In the genomic region with DNA sequence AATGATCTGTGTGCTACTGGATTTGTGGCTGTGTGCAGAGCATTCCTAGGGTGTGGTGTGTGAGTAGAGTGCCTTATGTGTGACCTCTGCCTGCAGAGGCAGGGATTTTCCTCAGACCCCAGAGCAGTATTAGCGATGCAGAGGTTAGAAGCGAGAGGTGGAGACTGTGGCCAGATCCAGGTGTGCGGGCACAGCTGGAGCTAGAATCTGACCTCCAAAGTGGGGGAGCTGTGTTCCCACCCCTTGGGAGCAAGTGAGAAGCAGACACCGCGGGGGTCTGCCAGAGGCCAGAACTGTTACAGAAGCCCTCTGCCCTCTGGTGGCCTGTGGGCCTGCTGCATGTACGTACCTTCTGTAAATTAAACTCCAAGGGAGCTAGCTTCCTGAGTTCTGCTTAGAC, we compare ENCODE assay signal across 8 mouse cellular contexts. TPM values are rescaled to one million over a fixed set of nuclear protein-coding genes. Genes with fewer than 3 reads are reported as not detected.
DNase-seq lines count a peak whose midpoint lies in the region; ATAC-seq and TF ChIP-seq lines count a peak whose summit lies in the region.

No protein-coding gene starts in this region.

- no peaks in the 10 kb centered on the region for H3K36me3 ChIP-seq in small intestine, adult 2 months (ENCODE audit: control insufficient read depth, insufficient read depth, low read length)

- peak; percentile 24 for TF ChIP-seq CTCF in left cerebral cortex, adult 2 months (IDR thresholded peaks at IDR 0.05)
- peak; percentile 55 for TF ChIP-seq CTCF in embryonic fibroblast, embryonic 13.5 days (IDR thresholded peaks at IDR 0.05; ENCODE audit: borderline replicate concordance, insufficient read depth, low read length)
- peak; percentile 23; the same call in 1 of the 2 replicates for TF ChIP-seq CTCF in small intestine, adult 2 months (IDR thresholded peaks at IDR 0.05; ENCODE audit: extremely low read depth, insufficient read length, insufficient replicate concordance, low read depth, low read length)

- TF ChIP-seq POLR2A in embryonic fibroblast, embryonic 13.5 days (IDR thresholded peaks at IDR 0.05; ENCODE audit: low read depth, low read length), result no peak
- no peak for TF ChIP-seq POLR2A in small intestine, adult 2 months (IDR thresholded peaks at IDR 0.05; ENCODE audit: low read depth, low read length)

- peak; percentile 69 for DNase-seq in CD4-positive, CD25-positive, alpha-beta regulatory T cell, adult 2 months (ENCODE audit: low read depth, low spot score)
- DNase-seq in left cerebral cortex, adult 2 months (ENCODE audit: extremely low spot score in 1 of 2, low spot score in 2 of 2), result no peak
- no peak for DNase-seq in left cerebral cortex, postnatal 36 days (ENCODE audit: low spot score in 2 of 2)
- no peak for DNase-seq in Muller cell, postnatal 12 days (ENCODE audit: inconsistent ontology term)
- DNase-seq in right cerebral cortex, postnatal 25 days, result no peak

- no peak for ATAC-seq in CD4-positive, CD25-positive, alpha-beta regulatory T cell, adult 4 months

- intact Hi-C loops in left cerebral cortex, adult 2 months (cut with DNase I), result no loop called here
- intact Hi-C loops in left cerebral cortex, postnatal 36 days (cut with DNase I), result no loop called here

- H3K27me3 ChIP-seq in small intestine, adult 2 months (ENCODE audit: control insufficient read depth, insufficient read depth, low read length), result no peaks in the 10 kb centered on the region

- no peak overlapping the region for H3K4me3 ChIP-seq in left cerebral cortex, adult 2 months
- H3K4me3 ChIP-seq in embryonic fibroblast, embryonic 13.5 days (ENCODE audit: insufficient read depth, low read length), result no peak overlapping the region
- no peak overlapping the region for H3K4me3 ChIP-seq in small intestine, adult 2 months (ENCODE audit: low read depth, low read length)

- no peak overlapping the region for H3K27ac ChIP-seq in left cerebral cortex, adult 2 months
- H3K27ac ChIP-seq in embryonic fibroblast, embryonic 13.5 days (ENCODE audit: insufficient read depth, low read length), result no peak overlapping the region
- no peak overlapping the region for H3K27ac ChIP-seq in small intestine, adult 2 months (ENCODE audit: insufficient read depth, low read depth, low read length)

- WGBS in small intestine, adult 2 months, result 77% methylated on average over 6 of the region's 6 CpGs

- H3K4me1 ChIP-seq in embryonic fibroblast, embryonic 13.5 days (ENCODE audit: control insufficient read depth, insufficient read depth, low read length), result no peaks in the 10 kb centered on the region
- H3K4me1 ChIP-seq in small intestine, adult 2 months (ENCODE audit: control insufficient read depth, insufficient read depth, insufficient read length, low read length), result peaks cover 5% of the 10 kb centered on the region; the same call in 1 of the 2 replicates

RNA-seq across cellular contexts. Expression of a gene that starts 1.7 kb away (rescaled TPM):
- 10 to 100 TPM; 74.7 to 90.4 TPM for polyA plus RNA-seq in CD4-positive, CD25-positive, alpha-beta regulatory T cell, adult 4 months (2017; shearing (Covaris generic))
- total RNA-seq in left cerebral cortex, adult 2 months (2021), result 1 to 10 TPM; 2.0 to 2.2 TPM
- 1 to 10 TPM; 1.7 to 1.8 TPM for total RNA-seq in left cerebral cortex, postnatal 36 days (2021)
- 0.47 TPM in 1 of 2 replicates, not detected in the other for polyA plus RNA-seq in embryonic fibroblast, embryonic 13.5 days (2011; ENCODE audit: insufficient read length, low read depth, missing spikeins)
- polyA plus RNA-seq in small intestine, adult 2 months (2012; rRNA removed), result 3.8 and 6.1 TPM in 2 replicates

RNA-seq across cellular contexts. Expression of a gene that starts 17.2 kb away (rescaled TPM):
- under 1 TPM in 1 of 2 experiments, not detected in 1; 0.12 TPM for polyA plus RNA-seq in CD4-positive, CD25-positive, alpha-beta regulatory T cell, adult 4 months (2017; shearing (Covaris generic))
- 1 to 10 TPM; 3.0 to 3.1 TPM for total RNA-seq in left cerebral cortex, adult 2 months (2021)
- 1 to 10 TPM; 2.3 to 3.9 TPM for total RNA-seq in left cerebral cortex, postnatal 36 days (2021)
- polyA plus RNA-seq in embryonic fibroblast, embryonic 13.5 days (2011; ENCODE audit: insufficient read length, low read depth, missing spikeins), result 0.15 TPM in 1 of 2 replicates, not detected in the other
- polyA plus RNA-seq in small intestine, adult 2 months (2012; rRNA removed), result 0.33 and 1.1 TPM in 2 replicates

RNA-seq across cellular contexts. Expression of a gene that starts 24.0 kb away (rescaled TPM):
- 100 to 1,000 TPM in 1 of 2 experiments, 10 to 100 TPM in 1; 62.2 to 115 TPM for polyA plus RNA-seq in CD4-positive, CD25-positive, alpha-beta regulatory T cell, adult 4 months (2017; shearing (Covaris generic))
- total RNA-seq in left cerebral cortex, adult 2 months (2021), result 100 to 1,000 TPM in 1 of 2 experiments, 10 to 100 TPM in 1; 99.7 to 106 TPM
- total RNA-seq in left cerebral cortex, postnatal 36 days (2021), result 100 to 1,000 TPM; 107 to 113 TPM
- 28.3 and 37.3 TPM in 2 replicates for polyA plus RNA-seq in embryonic fibroblast, embryonic 13.5 days (2011; ENCODE audit: insufficient read length, low read depth, missing spikeins)
- polyA plus RNA-seq in small intestine, adult 2 months (2012; rRNA removed), result 55.0 and 87.8 TPM in 2 replicates

RNA-seq across cellular contexts. Expression of a gene that starts 26.5 kb away (rescaled TPM):
- under 1 TPM; 0.36 to 0.72 TPM for polyA plus RNA-seq in CD4-positive, CD25-positive, alpha-beta regulatory T cell, adult 4 months (2017; shearing (Covaris generic))
- 1 to 10 TPM; 6.2 to 7.1 TPM for total RNA-seq in left cerebral cortex, adult 2 months (2021)
- 10 to 100 TPM in 1 of 2 experiments, 1 to 10 TPM in 1; 7.9 to 10.9 TPM for total RNA-seq in left cerebral cortex, postnatal 36 days (2021)
- not detected in 2 replicates for polyA plus RNA-seq in embryonic fibroblast, embryonic 13.5 days (2011; ENCODE audit: insufficient read length, low read depth, missing spikeins)
- 0.13 and 0.16 TPM in 2 replicates for polyA plus RNA-seq in small intestine, adult 2 months (2012; rRNA removed)

RNA-seq across cellular contexts. Expression of a gene that starts 31.6 kb away (rescaled TPM):
- 10 to 100 TPM; 10.0 to 20.1 TPM for polyA plus RNA-seq in CD4-positive, CD25-positive, alpha-beta regulatory T cell, adult 4 months (2017; shearing (Covaris generic))
- total RNA-seq in left cerebral cortex, adult 2 months (2021), result 1 to 10 TPM; 2.9 to 4.3 TPM
- total RNA-seq in left cerebral cortex, postnatal 36 days (2021), result 1 to 10 TPM; 1.1 to 1.9 TPM
- 1.9 TPM in 1 of 2 replicates, not detected in the other for polyA plus RNA-seq in embryonic fibroblast, embryonic 13.5 days (2011; ENCODE audit: insufficient read length, low read depth, missing spikeins)
- 52.0 and 53.7 TPM in 2 replicates for polyA plus RNA-seq in small intestine, adult 2 months (2012; rRNA removed)

Comparison
In these comparisons a context has a peak if more than half of its experiments do, and no peak if none do; other contexts are left out.
1. RNA of a gene that starts 1.7 kb away (polyA plus RNA-seq): 74.7 to 90.4 TPM in CD4-positive, CD25-positive, alpha-beta regulatory T cell, adult 4 months; 3.8 to 6.1 TPM in small intestine, adult 2 months and 0.47 TPM in embryonic fibroblast, embryonic 13.5 days; every median in the first group is over 10 times any median in the second.
2. Peak in every context shown above with its lines, with median percentiles within 50 percentile points of each other: CTCF ChIP-seq.